Mouse (Mus musculus) left cerebral cortex, adult 11 months (tissue): ENCODE data around the gene Rasl10b.
A peak's percentile ranks its signal among the peaks of the same experiment; 100 is the strongest.

Experiments
- DNase-seq: peaks from one replicate; pipeline ENCODE4 v3.0.0; 2022; ENCODE audit warnings: low spot score

Rasl10b gene

DNA sequence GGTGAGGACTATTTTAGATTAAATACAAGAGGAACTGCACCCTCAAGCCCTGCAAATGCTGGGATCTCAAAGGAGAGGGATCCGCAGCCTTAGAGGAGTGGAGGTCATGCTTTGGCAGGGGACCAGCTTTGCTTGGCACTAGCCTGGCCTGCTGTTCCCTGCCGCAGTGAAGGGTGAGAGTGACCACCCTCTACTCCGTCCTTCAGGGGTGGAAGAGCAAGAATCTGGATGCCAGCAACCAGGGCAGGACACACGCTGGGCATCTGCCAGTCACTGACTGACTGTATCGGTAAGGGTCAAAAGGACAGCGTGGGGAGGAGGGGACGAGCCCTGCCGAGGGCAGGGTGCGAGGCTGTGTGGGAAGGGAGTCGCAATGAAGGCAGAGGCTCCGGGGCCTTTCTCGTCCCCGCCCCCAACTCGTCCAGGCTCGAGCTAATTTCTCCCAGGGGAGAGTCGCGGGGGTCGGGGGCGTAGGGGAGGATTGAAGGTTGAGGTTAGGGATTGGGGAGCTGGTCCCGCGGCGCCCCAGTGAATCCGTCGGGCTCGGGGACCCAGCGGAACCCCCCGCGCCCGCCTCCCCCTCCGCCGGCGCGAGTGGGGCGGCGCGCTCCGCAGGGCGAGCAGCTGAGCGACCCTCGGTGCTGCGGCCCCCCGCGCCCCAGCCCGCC is at the start of gene Rasl10b:
Gene Rasl10b (plus strand): TSS at position 51 of the 668 bp plus-strand sequence.
- no peak for DNase-seq

DNA sequence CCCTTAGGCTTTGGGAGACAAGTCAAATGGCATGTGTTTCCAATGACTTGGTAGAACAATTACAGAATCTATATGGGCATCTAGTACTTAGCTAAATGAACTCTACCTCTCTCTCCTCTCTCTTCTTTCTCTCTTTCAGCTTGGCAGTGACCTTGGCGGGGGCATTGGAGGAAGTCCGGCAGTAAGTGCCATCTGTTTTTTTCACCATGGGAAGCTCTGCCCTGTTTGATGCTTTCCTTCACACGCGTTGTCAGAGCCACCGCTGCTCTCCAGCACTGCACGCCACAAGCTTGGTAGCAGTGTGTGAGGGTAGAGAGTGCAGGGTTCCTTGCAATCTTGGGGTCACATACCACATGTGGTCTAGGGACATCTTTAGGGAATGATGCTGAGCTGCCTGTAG is 44.3 kb upstream of the Rasl10b start:
- no peak for DNase-seq

DNA sequence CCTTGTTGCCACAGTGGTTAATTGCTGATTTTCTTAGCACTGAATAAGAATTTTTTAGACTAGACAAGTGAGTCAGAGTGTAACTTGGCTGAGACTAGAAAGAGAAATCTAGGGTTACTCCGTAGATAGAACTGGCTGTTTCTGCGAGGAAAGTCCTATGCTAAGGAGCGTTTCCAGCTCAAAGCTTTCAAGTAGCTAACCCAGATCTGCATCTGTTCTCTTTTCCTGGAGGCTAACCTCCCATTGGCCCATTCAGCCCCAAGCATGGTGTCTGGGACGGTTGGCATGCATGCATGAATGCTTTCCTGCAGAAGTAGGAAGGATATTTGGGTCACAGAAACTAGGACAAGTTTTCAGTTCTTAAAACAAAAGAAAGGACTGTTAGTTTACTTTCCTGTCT is 37.7 kb upstream of the Rasl10b start:
- no peak for DNase-seq

DNA sequence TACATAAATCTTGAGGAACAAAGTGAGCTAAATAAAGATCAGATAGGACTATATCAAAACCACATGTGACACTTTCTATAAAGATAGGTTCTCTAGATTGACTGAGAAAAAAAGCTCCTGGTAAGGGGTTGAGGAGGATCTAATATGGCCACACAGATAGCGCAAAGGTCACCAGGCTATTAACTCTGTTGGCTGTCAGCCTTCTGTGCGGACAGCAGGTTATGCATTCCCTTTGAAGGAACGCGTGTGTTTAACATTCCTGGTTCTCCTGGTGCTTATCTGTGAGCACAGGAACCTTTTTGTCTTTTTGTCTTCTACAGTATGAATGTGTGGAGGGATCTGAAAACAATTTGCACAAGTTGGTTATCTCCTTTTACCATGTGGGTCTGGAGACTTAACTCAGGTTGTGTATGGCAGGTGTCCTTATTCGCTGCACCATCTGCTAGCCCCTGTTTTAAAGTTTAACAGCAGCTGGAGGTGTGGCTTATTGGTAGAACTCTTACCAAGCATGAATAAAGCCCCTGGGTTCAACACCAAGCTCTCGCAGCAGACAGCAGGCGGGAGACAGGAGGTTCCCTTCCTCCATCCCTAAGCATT is 29.1 kb upstream of the Rasl10b start:
- no peak for DNase-seq

DNA sequence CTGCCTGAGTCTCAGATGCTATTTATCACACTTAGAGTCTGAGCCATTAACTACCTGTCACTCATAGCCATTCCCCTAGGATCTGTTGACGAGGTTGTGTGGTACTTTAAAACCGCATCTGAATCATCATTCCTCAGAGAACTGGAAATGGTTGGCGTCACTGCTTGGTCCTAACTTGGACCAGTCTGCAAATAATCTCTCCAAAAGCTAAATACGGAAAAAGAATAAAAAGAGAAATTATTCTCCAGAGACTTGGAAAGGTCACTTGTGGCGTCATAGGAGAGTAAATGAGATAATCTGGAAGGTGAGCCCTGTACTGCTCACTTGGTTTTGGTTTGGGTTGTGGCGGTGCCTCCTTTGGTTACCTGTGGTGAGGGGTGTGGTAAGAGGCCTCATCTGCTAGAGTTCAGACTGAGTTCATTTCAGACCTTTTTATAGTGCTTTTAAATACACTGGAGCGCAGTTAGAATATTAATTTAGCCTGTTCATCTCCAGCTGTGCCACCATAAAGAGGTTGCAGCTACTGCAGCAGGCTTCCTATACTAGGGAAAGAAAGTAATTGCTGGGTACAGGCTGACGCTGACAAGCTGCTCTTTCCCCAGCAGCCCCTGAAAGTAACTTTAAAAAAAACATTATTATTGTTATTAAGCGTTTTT is 25.9 kb upstream of the Rasl10b start:
- no peak for DNase-seq

DNA sequence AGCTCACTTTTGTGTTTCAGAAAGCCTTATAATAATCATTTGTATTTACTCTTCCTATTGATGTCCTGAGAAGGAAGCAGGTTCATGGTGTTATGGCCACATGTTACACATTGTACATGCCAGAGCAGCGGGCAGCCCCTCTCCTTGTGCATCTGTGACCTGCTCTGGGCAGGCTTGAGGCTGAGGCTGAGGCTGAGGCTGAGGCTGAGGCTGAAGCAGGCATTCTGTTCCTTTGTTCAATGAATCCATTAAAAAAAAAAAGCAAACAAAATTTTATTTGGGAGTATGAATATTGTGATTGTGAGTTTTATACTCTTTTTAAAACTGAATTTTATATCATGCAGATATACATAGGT is 25.4 kb upstream of the Rasl10b start:
- no peak for DNase-seq

DNA sequence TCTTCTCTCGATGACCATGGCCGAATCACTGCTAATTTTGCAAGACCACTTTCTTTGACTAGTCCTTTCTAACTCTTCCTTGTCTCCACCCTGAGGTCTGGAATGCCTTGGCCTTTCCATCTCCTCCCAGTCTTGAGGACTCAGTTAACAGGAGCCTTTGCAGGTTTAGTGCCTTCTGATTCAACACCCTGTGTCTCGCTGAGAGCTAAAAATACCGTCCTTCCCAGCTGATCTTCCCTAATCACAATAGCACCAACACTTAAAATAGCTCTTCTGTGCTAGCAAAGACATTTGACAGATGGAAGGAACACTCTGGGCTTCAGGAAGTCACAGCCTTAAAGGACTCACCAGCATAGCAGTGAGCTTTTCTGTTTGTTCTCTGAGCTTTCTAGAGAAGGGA is 15.9 kb upstream of the Rasl10b start:
- DNase-seq = peak; percentile 71

DNA sequence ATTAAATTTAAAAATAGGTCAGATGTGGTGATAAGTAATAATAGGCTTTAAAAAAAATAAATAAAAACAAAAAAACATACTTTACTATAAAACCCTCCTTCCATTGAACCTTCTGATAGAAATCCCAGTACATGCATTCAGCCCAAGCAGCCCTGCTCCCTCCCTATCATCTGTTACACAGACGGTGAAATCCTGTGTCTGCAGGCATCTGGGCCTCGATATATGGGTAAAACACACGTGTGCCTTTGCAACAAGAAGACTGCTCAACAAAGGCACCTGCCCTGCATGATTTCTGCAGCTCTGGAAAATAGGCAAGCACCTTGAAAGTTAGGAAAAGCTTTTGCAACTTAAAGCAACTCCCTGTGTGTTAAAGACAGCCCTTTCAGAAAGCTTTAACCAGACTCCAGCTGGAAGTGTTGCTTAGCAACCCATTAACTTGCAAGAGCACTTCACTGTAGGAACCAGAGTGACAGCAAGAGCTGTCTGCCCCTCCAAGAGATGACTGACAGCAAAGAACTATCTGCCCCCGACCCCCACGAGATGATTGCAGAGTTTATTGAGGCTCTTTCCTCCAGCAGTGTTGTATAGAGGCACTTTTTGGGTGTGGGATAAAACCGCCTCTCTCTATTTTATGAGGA is 14.0 kb upstream of the Rasl10b start:
- DNase-seq = no peak

DNA sequence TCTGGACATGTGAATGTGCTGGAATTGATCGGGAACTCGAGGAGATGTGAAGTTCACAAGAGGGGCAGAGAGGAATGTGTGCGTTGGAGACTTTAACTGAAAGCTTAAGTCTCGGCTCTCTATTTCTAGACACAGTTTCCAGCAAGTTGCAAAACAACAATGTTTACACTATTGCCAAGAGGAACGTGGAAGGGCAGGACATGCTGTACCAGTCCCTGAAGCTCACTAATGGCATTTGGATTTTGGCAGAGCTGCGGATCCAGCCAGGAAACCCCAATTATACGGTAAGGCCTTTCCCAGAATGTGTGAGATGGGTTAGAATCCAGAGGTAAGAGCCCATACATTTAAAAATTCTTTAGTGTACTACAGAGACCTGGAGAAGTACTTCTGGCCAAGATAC is 11.3 kb upstream of the Rasl10b start:
- DNase-seq = no peak

DNA sequence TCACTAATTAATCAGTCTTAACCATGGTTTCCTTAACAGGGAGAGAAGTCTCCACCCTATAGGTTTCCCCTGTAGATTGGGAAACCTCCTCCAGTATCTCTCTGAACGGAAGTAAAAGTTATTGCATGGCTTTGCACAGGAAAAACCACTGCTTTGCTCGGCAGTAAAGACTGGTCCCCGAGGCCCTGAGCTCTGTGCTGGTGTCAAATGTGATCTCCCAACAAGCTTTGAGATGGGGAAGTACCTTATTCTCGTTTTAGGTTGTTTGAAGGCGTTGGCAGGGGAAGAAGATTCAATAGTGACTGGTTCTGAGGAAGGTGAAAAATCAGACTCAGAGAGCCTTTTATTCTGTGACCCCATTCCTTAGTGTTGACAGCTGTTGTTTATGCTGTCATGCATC is 10.2 kb upstream of the Rasl10b start:
- DNase-seq = no peak

DNA sequence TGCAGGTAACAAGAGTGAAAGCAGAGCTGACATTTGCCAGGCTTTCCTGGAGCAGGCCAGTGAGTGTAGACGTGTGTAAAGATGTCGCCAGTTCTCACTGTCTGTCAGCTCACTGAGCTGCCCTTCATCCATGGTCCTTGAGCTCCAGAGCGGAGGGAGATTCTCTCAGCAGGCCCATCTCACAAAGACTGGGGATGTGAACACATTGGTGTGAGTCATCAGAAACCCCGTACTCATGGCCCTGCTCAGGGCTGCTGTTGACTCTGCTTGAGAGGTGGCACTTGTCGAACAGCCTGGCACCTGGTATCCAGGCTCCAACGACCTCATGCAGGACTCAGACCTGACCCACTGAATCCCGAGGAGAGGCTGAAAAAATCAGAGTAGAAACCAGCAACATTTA is 5.2 kb upstream of the Rasl10b start:
- no peak for DNase-seq

DNA sequence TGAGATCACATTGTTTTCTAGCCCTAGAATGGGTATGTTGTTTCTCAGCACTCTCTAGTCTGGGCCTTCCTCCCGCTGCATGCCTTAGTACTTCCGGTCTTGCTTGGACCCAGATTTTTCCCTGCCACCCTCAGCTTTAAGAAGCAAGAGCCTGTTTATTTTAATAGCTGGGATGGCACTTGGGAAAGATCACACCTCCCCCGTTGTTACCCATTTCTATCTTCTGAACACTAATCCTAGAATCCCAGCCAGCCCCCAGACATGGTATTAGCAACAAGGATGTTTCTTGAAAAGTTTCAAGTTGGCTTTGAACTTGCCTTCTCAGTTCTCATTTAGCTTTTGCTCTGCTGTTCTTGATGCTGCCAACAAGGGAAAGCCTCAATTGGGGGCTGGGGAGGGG is 2.5 kb upstream of the Rasl10b start:
- DNase-seq = no peak

DNA sequence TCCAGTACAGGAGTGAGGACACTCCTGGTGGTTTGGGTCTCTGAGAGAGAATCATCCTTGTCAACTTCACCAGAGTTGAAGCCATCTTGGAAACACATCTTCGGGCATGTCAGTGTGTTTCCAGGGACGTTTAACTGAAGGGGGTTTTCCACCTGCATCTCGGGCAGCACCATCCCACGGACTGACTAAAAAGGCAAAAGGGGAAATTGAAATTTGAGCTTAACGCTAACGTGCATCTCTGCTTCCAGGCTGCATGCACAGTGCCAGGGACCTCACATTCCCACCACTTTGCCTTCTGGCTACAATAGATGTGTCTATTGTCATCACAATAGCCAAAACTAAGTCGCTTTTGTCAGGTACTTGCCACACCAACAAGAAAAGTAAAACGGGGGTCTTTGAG is 695 bp upstream of the Rasl10b start:
- no peak for DNase-seq

DNA sequence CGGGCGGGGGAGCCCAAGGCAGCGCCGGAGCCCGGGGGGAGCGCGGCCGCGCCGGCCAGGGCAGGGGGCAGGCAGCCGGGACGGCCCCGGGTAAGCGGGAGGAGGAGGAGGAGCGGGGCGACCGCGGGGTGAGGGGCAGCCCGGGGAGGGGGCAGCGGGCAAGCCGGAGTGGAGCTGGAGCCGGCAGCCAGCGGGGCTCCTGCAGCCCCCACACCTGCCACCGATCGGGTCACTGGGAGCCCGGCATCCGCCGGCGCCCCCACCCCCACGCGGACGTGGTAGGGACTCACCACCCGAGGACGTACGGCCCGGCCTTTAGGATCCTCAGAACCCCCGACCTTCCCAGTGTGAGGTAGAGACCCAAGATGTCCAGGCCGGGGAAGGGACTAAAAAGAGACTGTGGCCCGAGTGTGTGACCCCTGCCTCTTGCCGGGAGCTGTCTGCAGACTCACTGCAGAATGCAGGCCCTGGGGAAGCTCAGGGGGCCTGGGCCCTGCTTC is 905 bp downstream of the Rasl10b start:
- no peak for DNase-seq

DNA sequence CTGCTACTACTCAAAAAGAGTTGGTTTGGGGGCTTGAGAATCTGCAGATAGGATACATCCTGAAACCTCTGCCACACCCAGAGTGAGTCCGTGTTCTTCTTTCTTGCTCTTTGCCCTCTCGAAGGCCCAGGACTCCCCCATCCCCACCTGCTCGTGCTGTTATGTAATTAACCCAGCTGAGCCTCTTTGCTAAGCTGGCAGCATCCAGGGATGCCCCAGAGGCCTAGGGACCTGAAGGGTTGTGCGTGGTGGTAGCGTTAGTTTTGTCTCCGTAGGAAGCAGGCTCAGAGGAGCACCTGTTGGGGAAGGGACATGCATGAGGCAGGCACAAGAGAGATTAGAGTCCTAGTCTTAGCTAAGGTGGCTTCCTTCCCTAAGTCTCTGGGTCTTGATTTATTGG is 1.6 kb downstream of the Rasl10b start:
- no peak for DNase-seq

DNA sequence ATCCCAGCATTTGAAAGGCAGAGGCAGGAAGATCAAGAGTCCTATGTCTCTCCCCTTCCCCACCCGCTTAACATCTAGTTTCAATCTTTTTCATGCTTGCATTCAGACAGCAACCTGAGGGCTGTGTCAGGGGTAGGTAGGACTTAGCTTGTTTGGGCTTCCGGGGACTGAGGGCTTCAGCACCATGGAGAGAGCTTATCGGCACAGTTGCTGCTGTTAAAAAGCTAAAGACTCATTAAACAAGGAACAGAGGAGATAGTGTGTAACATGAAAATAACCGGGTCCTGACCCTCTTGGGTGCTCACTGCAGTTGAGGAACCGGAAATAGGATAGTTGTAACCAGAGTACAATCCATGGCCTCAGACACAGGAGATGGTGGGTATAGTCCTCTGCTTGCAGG is 8.1 kb downstream of the Rasl10b start:
- DNase-seq = no peak

DNA sequence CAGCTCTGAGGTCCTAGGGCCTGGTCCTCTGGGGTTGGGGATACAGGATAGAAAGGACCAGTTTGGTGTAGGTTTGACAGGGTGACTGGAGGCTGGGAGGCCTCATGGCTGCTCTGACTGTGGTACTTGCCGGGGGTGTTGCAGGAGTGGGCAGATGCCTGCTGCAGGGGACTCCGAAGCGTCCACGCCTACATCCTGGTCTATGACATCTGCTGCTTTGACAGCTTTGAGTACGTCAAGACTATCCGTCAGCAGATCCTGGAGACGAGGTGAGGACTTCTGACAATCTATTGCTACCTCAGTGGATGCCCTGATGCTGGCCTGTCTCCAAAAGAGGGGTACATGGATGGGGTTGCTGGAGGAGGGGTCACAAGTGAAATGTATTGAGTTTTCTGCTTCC is 8.8 kb downstream of the Rasl10b start:
- no peak for DNase-seq

DNA sequence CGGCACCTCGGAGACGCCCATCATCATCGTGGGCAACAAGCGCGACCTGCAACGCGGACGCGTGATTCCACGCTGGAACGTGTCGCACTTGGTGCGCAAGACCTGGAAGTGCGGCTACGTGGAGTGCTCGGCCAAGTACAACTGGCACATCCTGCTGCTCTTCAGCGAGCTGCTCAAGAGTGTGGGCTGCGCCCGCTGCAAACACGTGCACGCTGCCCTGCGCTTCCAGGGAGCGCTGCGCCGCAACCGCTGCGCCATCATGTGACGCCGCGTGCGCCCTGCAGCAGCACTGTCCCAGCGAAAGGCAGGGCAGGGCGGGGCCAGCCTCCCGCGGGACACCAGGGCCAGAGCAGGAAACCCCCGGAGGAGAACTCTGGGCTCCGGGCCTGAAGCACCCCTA is 9.6 kb downstream of the Rasl10b start:
- DNase-seq = peak; percentile 61

DNA sequence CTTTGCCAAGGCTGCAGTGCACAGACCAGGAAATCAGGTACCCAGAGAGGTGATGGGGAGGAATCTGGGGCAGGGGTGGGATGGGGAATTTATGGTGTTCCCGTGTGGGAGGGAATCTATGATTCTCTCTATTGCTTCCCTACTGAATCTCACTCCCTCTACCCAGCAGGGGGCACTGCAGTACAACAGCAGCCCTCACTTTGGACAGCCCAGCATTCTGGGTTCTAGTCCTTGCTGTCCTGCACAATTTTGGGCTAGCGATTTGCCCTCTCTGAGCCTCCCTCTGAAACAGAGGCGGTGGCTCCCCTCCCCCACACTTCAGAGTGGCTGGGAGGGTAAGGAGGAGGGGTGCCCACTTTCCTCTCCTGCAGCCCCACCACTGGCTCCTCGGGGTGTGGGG is 11.4 kb downstream of the Rasl10b start:
- DNase-seq = no peak

DNA sequence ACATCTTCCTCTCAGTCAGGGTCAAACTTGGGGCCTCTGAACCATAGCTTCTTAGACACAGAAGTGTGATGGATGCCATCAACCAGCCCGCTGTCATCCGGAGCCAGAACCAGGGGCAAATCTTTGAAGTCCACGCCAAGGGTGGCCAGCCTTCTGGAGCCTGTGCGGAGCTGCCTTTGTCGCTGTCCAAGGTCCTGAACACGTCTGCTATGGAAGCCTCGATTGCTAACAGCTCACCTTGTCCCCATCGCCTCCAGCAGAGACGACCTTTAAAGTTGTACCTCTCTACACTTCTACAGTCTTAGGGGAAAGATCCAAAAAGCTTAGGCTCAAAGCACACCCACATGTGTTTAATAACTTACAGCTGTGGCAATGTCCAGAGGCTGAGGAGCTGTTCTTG is 12.4 kb downstream of the Rasl10b start:
- DNase-seq = no peak

DNA sequence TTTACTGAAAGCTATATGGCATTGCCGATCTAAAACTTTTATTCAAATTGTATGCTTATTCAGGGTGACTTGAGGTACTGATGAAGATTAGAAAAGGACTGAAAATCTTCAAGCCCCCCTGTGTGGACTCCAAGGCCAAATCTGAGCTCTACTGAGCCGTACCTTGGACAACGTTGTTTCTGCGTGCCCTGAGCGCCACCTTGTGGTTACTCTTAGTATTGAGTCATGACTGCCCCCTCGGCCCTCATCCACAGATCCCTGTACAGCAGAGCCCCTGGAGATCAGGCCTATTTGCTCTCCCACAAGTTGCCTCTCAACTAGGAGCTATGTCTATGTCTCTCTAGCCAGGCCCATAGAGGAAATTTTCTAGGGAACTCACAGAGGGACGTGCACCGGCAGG is 15.7 kb downstream of the Rasl10b start:
- no peak for DNase-seq

DNA sequence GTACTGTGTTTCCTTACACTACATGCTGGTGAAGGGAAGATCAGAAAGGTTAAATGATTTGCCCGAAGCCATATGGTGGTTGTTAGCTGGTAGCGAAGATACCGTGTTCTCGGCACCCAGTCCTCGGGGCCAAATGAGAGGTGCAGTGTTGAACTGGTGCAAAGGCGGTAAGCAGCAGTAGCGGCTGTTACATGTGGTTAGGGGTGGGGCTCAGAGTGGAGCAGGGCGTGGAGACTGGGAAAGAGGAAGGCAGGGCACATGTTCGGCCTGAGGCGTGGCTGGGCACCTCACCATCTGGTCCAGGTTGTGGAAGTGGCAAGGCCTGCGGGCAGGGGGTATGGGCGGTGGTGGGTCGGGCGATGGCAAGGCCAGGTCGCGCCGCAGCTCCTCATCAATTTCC is 18.0 kb downstream of the Rasl10b start:
- no peak for DNase-seq

DNA sequence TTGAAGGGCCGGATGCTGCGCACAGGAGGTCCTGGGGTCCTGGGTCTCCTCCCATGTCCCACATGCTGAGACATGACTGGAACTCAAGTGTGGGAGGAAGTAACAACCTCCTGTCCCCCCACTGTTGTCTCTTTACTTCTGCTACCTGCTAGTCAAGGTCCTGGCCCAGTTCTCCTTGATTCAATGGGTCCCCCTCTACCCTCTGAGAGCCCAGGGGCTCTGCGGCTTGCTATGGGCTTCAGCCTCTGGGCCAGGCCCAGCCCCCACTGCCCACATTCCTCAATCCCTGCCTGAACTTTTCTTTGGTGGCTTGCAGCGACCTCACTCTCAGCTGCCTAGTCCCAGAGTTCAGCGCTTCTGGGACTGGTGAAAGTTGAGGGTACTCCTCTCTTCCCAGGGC is 20.4 kb downstream of the Rasl10b start, which contains the start of gene Gas2l2:
Gene Gas2l2 (minus strand): TSS at position 101 of the 400 bp plus-strand sequence.
- DNase-seq = no peak
